Mouse (Mus musculus) heart, postnatal 0 days (tissue): ENCODE results near the gene Snhg11.

Experiments used
- CTCF ChIP-seq: IDR thresholded peaks from 2 replicates; pipeline ENCODE4 v1.5.1; 2016; ENCODE audit warnings: antibody characterized with exemption, control low read depth, low read depth
- EP300 ChIP-seq: IDR thresholded peaks from 2 replicates; pipeline ENCODE4 v1.6.1; 2016; ENCODE audit warnings: antibody characterized with exemption, low read depth

GRCm38 (mm10) chr2:158373516-158373915 is 1.9 kb upstream of the Snhg11 start:
- TF ChIP-seq CTCF (no peak), EP300 (no peak)
